Mouse (Mus musculus) forebrain, embryonic 16.5 days (tissue): Measurements from ENCODE around the gene Sppl2c. TPM values are rescaled to one million over a fixed set of nuclear protein-coding genes. Genes with fewer than 3 reads are reported as not detected.

ENCODE experiments used
- ATAC-seq: fragments of 200-750 bp; cut with Nextera tagmentation; 2 replicates; pipeline ENCODE4 v1.8.0; 2017; ENCODE audit warnings: mild to moderate bottlenecking, moderate library complexity
- H3K27ac ChIP-seq: fragments of 300-500 bp; sonication (generic); 2 replicates; pipeline ENCODE4 v1.5.1; 2014; ENCODE audit warnings: low read length, control low read depth
- H3K27me3 ChIP-seq: fragments of 300-500 bp; sonication (generic); replicated peaks from 2 replicates; pipeline ENCODE4 v1.6.1; 2014; ENCODE audit warnings: low read length; ENCODE audit not compliant: control insufficient read depth, insufficient read depth
- H3K36me3 ChIP-seq: fragments of 300-500 bp; sonication (generic); 2 replicates; pipeline ENCODE4 v1.6.1; 2014; ENCODE audit not compliant: control insufficient read depth, insufficient read depth
- H3K4me1 ChIP-seq: fragments of 300-500 bp; sonication (generic); replicated peaks from 2 replicates; pipeline ENCODE4 v1.6.1; 2014; ENCODE audit warnings: low read length; ENCODE audit not compliant: control insufficient read depth, insufficient read depth
- H3K4me2 ChIP-seq: fragments of 300-500 bp; sonication (generic); 2 replicates; pipeline ENCODE4 v1.6.1; 2014; ENCODE audit warnings: mild to moderate bottlenecking, low read length, control low read depth
- H3K4me3 ChIP-seq: fragments of 300-500 bp; sonication (generic); replicated peaks from 2 replicates; pipeline ENCODE4 v1.5.1; 2014; ENCODE audit warnings: mild to moderate bottlenecking, low read length, control low read depth
- H3K9ac ChIP-seq: fragments of 300-500 bp; sonication (generic); replicated peaks from 2 replicates; pipeline ENCODE4 v1.6.1; 2014; ENCODE audit warnings: low read depth, low read length, control low read depth
- H3K9me3 ChIP-seq: fragments of 300-500 bp; sonication (generic); 2 replicates; pipeline ENCODE4 v1.6.1; 2016; ENCODE audit warnings: low read length; ENCODE audit not compliant: control insufficient read depth
- WGBS: fragments of 180-500 bp; shearing (Covaris S2); extraction: QIAGEN DNeasy Blood & Tissue Kit; methylation state at CpG from one replicate; pipeline ENCODE4 v1.1.7; 2014; 5-methylcytosine and 5-hydroxymethylcytosine counted together
- polyA plus RNA-seq: library from polyadenylated mRNA; unstranded; fragments of >200 nt; fragmentation: Nextera tagmentation; extraction: Ambion mirVana; gene quantifications from 2 replicates; pipeline ENCODE4 v1.2.1, GENCODE M21; 2015

Sppl2c gene
- polyA plus RNA-seq, 1 experiment from 2014 or later: not detected

DNA sequence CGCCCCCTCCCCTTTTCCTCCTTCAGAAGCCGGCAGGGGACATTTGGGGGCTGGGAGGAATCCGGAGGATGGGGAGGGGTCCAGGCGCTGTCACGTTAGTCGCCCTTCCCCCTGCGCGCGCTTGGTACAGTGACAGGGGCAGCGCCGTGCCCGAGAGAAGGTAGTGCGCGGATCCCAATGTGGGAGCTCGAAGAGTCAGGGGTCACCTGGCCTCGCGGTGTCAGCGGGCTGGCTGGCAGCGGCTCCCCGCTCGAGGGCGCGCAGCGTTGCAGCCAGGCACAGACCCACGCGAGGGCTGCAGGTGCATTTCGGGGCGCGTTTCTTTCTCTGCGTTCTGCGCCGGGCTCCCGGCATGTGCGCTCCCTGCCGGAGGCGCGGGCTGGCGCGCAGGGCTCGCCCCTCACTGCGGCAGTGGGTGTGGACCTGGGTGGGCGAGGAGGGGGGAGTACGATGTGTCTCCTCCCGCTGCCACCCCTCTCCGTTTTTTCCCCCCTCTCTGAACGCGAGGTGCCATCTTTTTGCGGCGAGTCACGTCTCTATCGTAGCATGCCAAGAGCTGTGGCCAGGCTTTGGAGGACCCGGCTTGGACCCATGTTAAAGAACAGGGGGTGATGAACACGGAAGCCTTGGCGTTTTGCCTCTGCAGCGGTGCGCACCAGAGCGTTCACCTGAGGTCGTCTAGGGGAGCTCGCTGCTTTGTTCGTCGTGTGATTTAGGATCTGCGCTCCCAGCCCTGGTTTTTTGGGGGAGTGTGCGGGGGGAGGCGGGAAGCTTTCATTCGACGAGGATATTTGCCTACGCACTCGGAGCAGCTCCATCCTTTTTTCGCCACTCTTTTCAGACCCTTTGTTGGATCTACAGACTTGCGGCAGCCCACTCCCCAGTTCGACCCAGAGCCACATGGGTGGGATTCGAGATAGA is 46.3 kb downstream of the Sppl2c start:
- Histone ChIP-seq H3K4me1 (peaks cover 45% of the 10 kb centered on the region), H3K27me3 (peaks cover 4% of the 10 kb centered on the region; the same call in 1 of the 2 replicates), H3K27ac (peak overlapping the region; percentile 96)

DNA sequence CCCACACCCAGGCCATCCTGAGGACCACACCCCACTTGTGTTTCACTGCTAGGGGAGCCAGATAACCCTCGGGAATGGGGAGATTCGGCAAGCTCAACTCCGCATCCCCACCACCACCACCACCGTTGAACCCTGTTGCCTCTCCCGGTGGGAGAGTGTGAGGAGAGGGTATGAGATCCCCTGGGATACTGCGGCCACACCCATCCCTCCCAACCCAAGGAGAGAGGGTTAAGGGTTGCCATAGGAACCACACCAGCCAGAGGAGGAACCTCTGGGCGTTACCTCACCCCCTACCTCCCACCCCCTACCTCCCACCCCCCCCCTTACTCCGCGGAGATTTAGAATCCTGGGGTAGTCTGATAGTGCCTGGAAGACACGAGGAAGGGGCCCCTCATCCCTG is 47.0 kb downstream of the Sppl2c start:
- 2% methylated on average over 10 of the region's 10 CpGs for WGBS

More for the DNA sequence above, 46.3 kb downstream of the Sppl2c start:
- Histone ChIP-seq H3K9me3 (no peaks in the 10 kb centered on the region), H3K9ac (peak overlapping the region; percentile 94), H3K4me2 (peak overlapping the region; percentile 81), H3K4me3 (peak overlapping the region; percentile 88), H3K36me3 (no peaks in the 10 kb centered on the region)
- ATAC-seq: peak; percentile 75
- under 1% methylated on average over 72 of the region's 72 CpGs for WGBS

DNA sequence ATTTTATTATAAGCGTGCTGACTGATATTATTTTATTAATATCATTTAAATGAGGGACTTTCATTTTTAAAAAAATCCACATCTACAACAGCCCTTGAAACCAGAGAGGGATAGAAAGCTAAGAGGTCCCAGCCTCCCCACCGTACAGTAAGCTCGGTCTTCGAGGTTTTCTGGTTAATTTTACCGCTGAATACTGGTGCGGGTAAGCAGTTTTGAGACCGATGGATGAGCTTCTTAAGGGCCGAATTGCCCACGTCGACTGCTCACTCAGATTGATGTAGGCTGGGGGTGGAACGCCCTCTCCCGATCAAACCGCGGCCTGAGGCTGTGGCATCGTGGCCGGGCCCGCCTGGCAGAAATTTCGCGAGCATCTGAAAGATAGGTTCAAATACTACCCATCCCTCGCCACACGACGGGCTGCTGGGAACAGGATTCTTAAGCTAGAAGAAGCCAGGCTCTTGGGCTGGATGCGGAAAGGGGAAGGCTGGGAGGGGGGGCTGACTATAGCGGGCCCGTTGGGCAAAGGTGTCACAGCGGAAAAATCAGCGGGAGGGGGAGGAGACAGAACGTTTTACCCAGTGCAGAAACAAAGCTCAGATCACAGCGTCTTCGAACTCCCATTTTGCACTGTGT is 47.6 kb downstream of the Sppl2c start:
- peak overlapping the region; percentile 94 for H3K9ac ChIP-seq
- peaks cover 4% of the 10 kb centered on the region; the same call in 1 of the 2 replicates for H3K27me3 ChIP-seq
- peak overlapping the region; percentile 81 for H3K4me2 ChIP-seq
- H3K4me1 ChIP-seq: peaks cover 55% of the 10 kb centered on the region
- no peaks in the 10 kb centered on the region for H3K36me3 ChIP-seq
- no peak for ATAC-seq
- H3K4me3 ChIP-seq: peak overlapping the region; percentile 88
- H3K9me3 ChIP-seq: no peaks in the 10 kb centered on the region
- 2% methylated on average over 30 of the region's 30 CpGs for WGBS
- H3K27ac ChIP-seq: peak overlapping the region; percentile 96

More for the DNA sequence above, 47.0 kb downstream of the Sppl2c start:
- Histone ChIP-seq H3K27me3 (peaks cover 4% of the 10 kb centered on the region; the same call in 1 of the 2 replicates), H3K4me1 (peaks cover 52% of the 10 kb centered on the region), H3K4me3 (peak overlapping the region; percentile 88), H3K9ac (peak overlapping the region; percentile 94), H3K9me3 (no peaks in the 10 kb centered on the region), H3K36me3 (no peaks in the 10 kb centered on the region), H3K27ac (peak overlapping the region; percentile 96), H3K4me2 (peak overlapping the region; percentile 81)
- ATAC-seq: no peak

DNA sequence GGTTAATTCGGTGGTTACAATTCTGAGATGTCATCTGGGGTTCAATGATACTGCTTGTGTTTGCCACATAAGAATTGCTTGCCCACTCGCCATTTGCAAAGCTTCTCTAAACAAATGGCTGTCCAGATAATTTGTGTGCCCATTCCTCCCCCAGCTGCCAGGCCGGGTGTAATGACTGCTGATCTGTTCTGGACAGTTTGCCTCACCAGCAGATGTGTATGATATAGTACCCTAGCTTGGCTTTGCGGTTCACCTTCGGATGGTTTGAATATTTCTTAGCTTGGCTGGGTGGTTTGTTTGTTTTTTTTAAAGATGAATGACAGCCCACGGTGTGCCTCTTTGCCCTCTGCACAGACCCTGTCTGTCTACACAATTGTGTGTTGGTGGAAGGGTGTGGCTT is 48.6 kb downstream of the Sppl2c start:
- H3K36me3 ChIP-seq: no peaks in the 10 kb centered on the region
- H3K27me3 ChIP-seq: peaks cover 4% of the 10 kb centered on the region; the same call in 1 of the 2 replicates
- no peak for ATAC-seq
- H3K4me3 ChIP-seq: peak overlapping the region; percentile 88
- peaks cover 55% of the 10 kb centered on the region for H3K4me1 ChIP-seq
- H3K4me2 ChIP-seq: peak overlapping the region; percentile 81
- H3K9me3 ChIP-seq: no peaks in the 10 kb centered on the region
- H3K9ac ChIP-seq: peak overlapping the region; percentile 94
- no peak overlapping the region for H3K27ac ChIP-seq
- WGBS: 52% methylated on average over 6 of the region's 6 CpGs

DNA sequence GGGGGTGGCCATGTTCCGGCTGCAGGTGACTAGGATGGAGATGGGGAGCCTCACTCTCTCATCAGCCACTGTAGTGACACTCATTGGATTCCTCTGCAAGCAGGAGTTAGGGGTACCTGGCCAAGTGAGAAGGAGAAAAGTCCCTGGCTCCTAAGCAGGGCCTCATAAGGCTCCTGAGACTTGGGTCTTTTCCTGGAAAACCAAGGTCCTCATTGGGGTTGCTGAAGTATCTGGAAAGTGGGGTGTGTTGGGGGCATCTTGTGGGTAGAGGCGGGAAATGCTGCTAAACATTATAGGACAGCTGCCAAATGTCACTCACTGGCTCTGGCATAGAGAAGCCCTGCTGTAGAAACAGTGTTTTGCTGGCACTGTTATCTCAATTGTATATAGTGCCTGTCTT is 49.8 kb downstream of the Sppl2c start:
- Histone ChIP-seq H3K4me3 (no peak overlapping the region), H3K9ac (no peak overlapping the region), H3K4me1 (peaks cover 50% of the 10 kb centered on the region), H3K36me3 (no peaks in the 10 kb centered on the region), H3K27me3 (peaks cover 4% of the 10 kb centered on the region; the same call in 1 of the 2 replicates), H3K4me2 (peak overlapping the region; percentile 81), H3K27ac (no peak overlapping the region), H3K9me3 (no peaks in the 10 kb centered on the region)
- 63% methylated on average over 2 of the region's 2 CpGs for WGBS
- no peak for ATAC-seq

DNA sequence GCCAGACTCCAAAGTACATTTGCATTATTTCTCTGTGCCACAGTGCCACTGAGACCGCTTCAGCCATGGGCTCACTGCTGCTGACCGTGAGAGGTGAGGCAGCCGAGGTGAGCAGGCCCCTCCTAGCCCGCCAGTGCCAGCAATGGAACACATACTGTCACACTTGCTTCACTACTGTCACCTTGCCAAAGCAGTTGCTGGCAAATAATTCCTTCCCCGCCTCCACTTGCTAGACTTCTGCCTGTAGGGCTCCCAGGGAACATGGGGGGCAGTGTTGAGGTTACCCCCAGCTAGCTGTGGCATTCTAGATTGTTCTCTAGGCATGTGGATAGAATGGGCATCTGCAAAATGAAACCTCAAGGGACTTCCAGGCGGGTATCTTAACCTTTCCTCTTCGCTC is 51.1 kb downstream of the Sppl2c start:
- ATAC-seq: 0 out of 2 replicates have a peak, but pooled peaks have one; percentile 3
- WGBS: 48% methylated on average over 7 of the region's 7 CpGs

DNA sequence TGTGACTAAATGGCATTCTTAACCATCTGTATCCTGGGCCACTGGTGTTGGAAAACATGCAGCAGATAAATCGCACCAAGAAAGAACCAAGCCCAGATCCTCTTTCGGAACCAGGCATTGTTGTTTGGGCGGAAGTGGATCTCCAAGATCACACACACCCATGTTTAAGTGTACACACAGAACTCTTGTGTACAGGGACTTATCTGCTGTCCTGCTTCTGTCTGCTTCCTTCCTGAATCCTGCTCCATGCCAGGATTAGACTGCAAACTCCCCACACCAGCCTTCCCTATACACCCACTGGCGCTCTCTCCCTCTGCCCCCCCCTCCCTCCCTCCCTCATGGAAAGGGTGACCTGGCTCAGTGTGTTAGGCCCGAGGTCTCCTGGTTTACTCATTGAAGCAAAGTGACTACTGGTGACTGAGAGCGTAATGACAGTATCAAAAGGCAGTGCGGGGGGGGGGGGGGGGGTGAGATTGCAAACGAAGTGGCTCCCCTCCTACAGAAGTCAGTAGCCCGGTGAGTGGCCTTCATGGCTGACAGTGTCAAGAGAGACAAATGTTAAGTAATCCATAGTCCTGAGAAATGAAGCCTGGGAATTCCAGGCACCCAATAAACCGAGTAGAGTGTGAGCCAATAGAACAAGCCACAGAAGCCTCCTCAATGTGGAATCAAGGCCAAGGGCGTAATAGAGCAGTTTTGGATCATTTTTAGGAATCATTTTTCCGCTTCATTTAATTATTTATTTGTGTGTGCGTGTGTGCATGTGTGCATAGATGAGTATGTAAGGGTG is 52.0 kb downstream of the Sppl2c start:
- no peak overlapping the region for H3K4me3 ChIP-seq
- no peaks in the 10 kb centered on the region for H3K9me3 ChIP-seq
- H3K27ac ChIP-seq: no peak overlapping the region
- H3K4me1 ChIP-seq: peaks cover 46% of the 10 kb centered on the region
- 62% methylated on average over 13 of the region's 13 CpGs for WGBS
- H3K36me3 ChIP-seq: no peaks in the 10 kb centered on the region
- H3K4me2 ChIP-seq: no peak overlapping the region
- H3K27me3 ChIP-seq: peaks cover 4% of the 10 kb centered on the region; the same call in 1 of the 2 replicates
- no peak for ATAC-seq
- no peak overlapping the region for H3K9ac ChIP-seq

More for the DNA sequence above, 51.1 kb downstream of the Sppl2c start:
- Histone ChIP-seq H3K27me3 (peaks cover 4% of the 10 kb centered on the region; the same call in 1 of the 2 replicates), H3K9me3 (no peaks in the 10 kb centered on the region), H3K4me1 (peaks cover 50% of the 10 kb centered on the region), H3K36me3 (no peaks in the 10 kb centered on the region), H3K9ac (no peak overlapping the region), H3K27ac (no peak overlapping the region), H3K4me3 (no peak overlapping the region), H3K4me2 (peak overlapping the region; percentile 40; the same call in 1 of the 2 replicates)
